Mouse (Mus musculus) stomach, postnatal 0 days (tissue): ENCODE data around the gene Olfr1126.

ENCODE experiments used
- CTCF ChIP-seq: IDR thresholded peaks from 2 replicates; pipeline ENCODE4 v1.5.1; 2016; ENCODE audit warnings: antibody characterized with exemption, low read depth, mild to moderate bottlenecking, moderate library complexity
- EP300 ChIP-seq: optimal IDR thresholded peaks from 2 replicates; pipeline ENCODE3; 2016; ENCODE audit warnings: antibody characterized with exemption

DNA sequence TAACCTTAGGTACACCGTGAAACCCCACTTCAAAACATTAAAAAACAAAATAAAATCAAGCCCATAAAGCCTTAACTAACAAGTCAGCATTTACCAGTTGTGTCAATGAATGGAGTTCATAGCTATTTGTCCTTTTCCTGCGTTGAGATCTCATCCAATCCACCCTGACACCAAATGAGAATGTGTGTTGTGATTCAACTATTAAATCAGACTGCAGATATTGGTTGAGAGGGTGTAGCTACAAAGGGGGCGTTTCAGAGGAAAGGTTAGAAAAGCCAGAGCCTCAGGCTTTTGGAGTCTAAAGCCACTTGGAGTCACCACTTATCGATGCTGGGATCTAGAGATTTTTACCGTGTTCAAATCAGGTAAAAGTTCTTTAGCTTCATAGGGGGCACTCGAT, 52.5 kb downstream of the Olfr1126 start, which contains the start of gene Pramel6:
- TF ChIP-seq EP300 = no peak
- TF ChIP-seq CTCF = no peak
